Mouse (Mus musculus): Measurements from ENCODE around the gene Csnk1d.

The Csnk1d gene

GRCm38 (mm10) chr11:120987608-120988007 lies 3.5 kb downstream of the Csnk1d start:
- no peak for DNase-seq (ENCODE audit: low spot score in 2 of 2)

- DNase-seq (ENCODE audit: low spot score in 2 of 2), result no peak
Observed at GRCm38 (mm10) chr11:120984448-120985330, 6.4 kb downstream of the Csnk1d start.

- no peak for DNase-seq (ENCODE audit: low spot score in 2 of 2)
Observed at GRCm38 (mm10) chr11:120982459-120982858, 8.7 kb downstream of the Csnk1d start.

GRCm38 (mm10) chr11:120981661-120982060 lies 9.5 kb downstream of the Csnk1d start:
- DNase-seq (ENCODE audit: low spot score in 2 of 2), result no peak

- no peak for DNase-seq (ENCODE audit: low spot score in 2 of 2)
Observed at GRCm38 (mm10) chr11:120980427-120981035, 10.6 kb downstream of the Csnk1d start.

GRCm38 (mm10) chr11:120979711-120980426 lies 11.3 kb downstream of the Csnk1d start:
- no peak for DNase-seq (ENCODE audit: low spot score in 2 of 2)

GRCm38 (mm10) chr11:120973318-120973717 lies 17.8 kb downstream of the Csnk1d start:
- DNase-seq (ENCODE audit: low spot score in 2 of 2), result no peak

GRCm38 (mm10) chr11:120971237-120971636 lies 19.9 kb downstream of the Csnk1d start:
- no peak for DNase-seq (ENCODE audit: low spot score in 2 of 2)

GRCm38 (mm10) chr11:120969742-120970141 lies 21.4 kb downstream of the Csnk1d start:
- no peak for DNase-seq (ENCODE audit: low spot score in 2 of 2)

GRCm38 (mm10) chr11:120965587-120965986 lies 25.5 kb downstream of the Csnk1d start:
- no peak for DNase-seq (ENCODE audit: low spot score in 2 of 2)

GRCm38 (mm10) chr11:120964195-120965157 lies 26.7 kb downstream of the Csnk1d start:
- DNase-seq (ENCODE audit: low spot score in 2 of 2), result no peak

- DNase-seq (ENCODE audit: low spot score in 2 of 2), result no peak
Observed at GRCm38 (mm10) chr11:120962909-120963308, 28.2 kb downstream of the Csnk1d start.

GRCm38 (mm10) chr11:120962050-120962771 lies 28.9 kb downstream of the Csnk1d start:
- DNase-seq (ENCODE audit: low spot score in 2 of 2), result no peak

GRCm38 (mm10) chr11:120961594-120961993 lies 29.5 kb downstream of the Csnk1d start:
- no peak for DNase-seq (ENCODE audit: low spot score in 2 of 2)

- DNase-seq (ENCODE audit: low spot score in 2 of 2), result no peak
Observed at GRCm38 (mm10) chr11:120960248-120960647, 30.9 kb downstream of the Csnk1d start.

GRCm38 (mm10) chr11:120959564-120959963 lies 31.6 kb downstream of the Csnk1d start:
- DNase-seq (ENCODE audit: low spot score in 2 of 2), result no peak

- no peak for DNase-seq (ENCODE audit: low spot score in 2 of 2)
Observed at GRCm38 (mm10) chr11:120959066-120959465, 32.1 kb downstream of the Csnk1d start.

- no peak for DNase-seq (ENCODE audit: low spot score in 2 of 2)
Observed at GRCm38 (mm10) chr11:120957731-120958257, 33.3 kb downstream of the Csnk1d start.

GRCm38 (mm10) chr11:120957052-120957451 lies 34.1 kb downstream of the Csnk1d start:
- no peak for DNase-seq (ENCODE audit: low spot score in 2 of 2)

- no peak for DNase-seq (ENCODE audit: low spot score in 2 of 2)
Observed at GRCm38 (mm10) chr11:120955701-120956100, 35.4 kb downstream of the Csnk1d start.
